Mouse (Mus musculus): ENCODE measurements around the gene Actc1. TPM values are rescaled to one million over a fixed set of nuclear protein-coding genes. Genes with fewer than 3 reads are reported as not detected.

The Actc1 gene
- not detected for total RNA-seq (2021)

- DNase-seq (ENCODE audit: extremely low spot score in 1 of 2, low spot score in 1 of 2) = no peak
Observed at GRCm38 (mm10) chr2:114052696-114053598, at the start of gene Actc1. Actc1 (minus strand) TSS chr2:114053548.

GRCm38 (mm10) chr2:114102471-114102870 lies 49.1 kb upstream of the Actc1 start:
- no peak for DNase-seq (ENCODE audit: extremely low spot score in 1 of 2, low spot score in 1 of 2)

GRCm38 (mm10) chr2:114100834-114101233 lies 47.5 kb upstream of the Actc1 start:
- no peak for DNase-seq (ENCODE audit: extremely low spot score in 1 of 2, low spot score in 1 of 2)

- no peak for DNase-seq (ENCODE audit: extremely low spot score in 1 of 2, low spot score in 1 of 2)
Observed at GRCm38 (mm10) chr2:114099816-114100215, 46.5 kb upstream of the Actc1 start.

GRCm38 (mm10) chr2:114099109-114099508 lies 45.8 kb upstream of the Actc1 start:
- DNase-seq (ENCODE audit: extremely low spot score in 1 of 2, low spot score in 1 of 2) = no peak

GRCm38 (mm10) chr2:114097627-114098026 lies 44.3 kb upstream of the Actc1 start:
- DNase-seq (ENCODE audit: extremely low spot score in 1 of 2, low spot score in 1 of 2) = no peak

- DNase-seq (ENCODE audit: extremely low spot score in 1 of 2, low spot score in 1 of 2) = no peak
Observed at GRCm38 (mm10) chr2:114096570-114096969, 43.2 kb upstream of the Actc1 start.

GRCm38 (mm10) chr2:114095348-114095747 lies 42.0 kb upstream of the Actc1 start:
- no peak for DNase-seq (ENCODE audit: extremely low spot score in 1 of 2, low spot score in 1 of 2)

GRCm38 (mm10) chr2:114094696-114095095 lies 41.3 kb upstream of the Actc1 start:
- DNase-seq (ENCODE audit: extremely low spot score in 1 of 2, low spot score in 1 of 2) = no peak

GRCm38 (mm10) chr2:114093577-114093976 lies 40.2 kb upstream of the Actc1 start:
- no peak for DNase-seq (ENCODE audit: extremely low spot score in 1 of 2, low spot score in 1 of 2)

GRCm38 (mm10) chr2:114089862-114090261 lies 36.5 kb upstream of the Actc1 start:
- DNase-seq (ENCODE audit: extremely low spot score in 1 of 2, low spot score in 1 of 2) = no peak

GRCm38 (mm10) chr2:114087271-114087670 lies 33.9 kb upstream of the Actc1 start:
- DNase-seq (ENCODE audit: extremely low spot score in 1 of 2, low spot score in 1 of 2) = no peak

- no peak for DNase-seq (ENCODE audit: extremely low spot score in 1 of 2, low spot score in 1 of 2)
Observed at GRCm38 (mm10) chr2:114071876-114072275, 18.5 kb upstream of the Actc1 start.

GRCm38 (mm10) chr2:114066226-114066625 lies 12.9 kb upstream of the Actc1 start:
- no peak for DNase-seq (ENCODE audit: extremely low spot score in 1 of 2, low spot score in 1 of 2)

GRCm38 (mm10) chr2:114064004-114064403 lies 10.7 kb upstream of the Actc1 start:
- no peak for DNase-seq (ENCODE audit: extremely low spot score in 1 of 2, low spot score in 1 of 2)

- no peak for DNase-seq (ENCODE audit: extremely low spot score in 1 of 2, low spot score in 1 of 2)
Observed at GRCm38 (mm10) chr2:114060071-114060591, 6.8 kb upstream of the Actc1 start.

GRCm38 (mm10) chr2:114059608-114060007 lies 6.3 kb upstream of the Actc1 start:
- no peak for DNase-seq (ENCODE audit: extremely low spot score in 1 of 2, low spot score in 1 of 2)

- no peak for DNase-seq (ENCODE audit: extremely low spot score in 1 of 2, low spot score in 1 of 2)
Observed at GRCm38 (mm10) chr2:114058226-114058796, 5.0 kb upstream of the Actc1 start.

GRCm38 (mm10) chr2:114057303-114057853 lies 4.0 kb upstream of the Actc1 start:
- no peak for DNase-seq (ENCODE audit: extremely low spot score in 1 of 2, low spot score in 1 of 2)

GRCm38 (mm10) chr2:114054129-114054528 lies 781 bp upstream of the Actc1 start:
- DNase-seq (ENCODE audit: extremely low spot score in 1 of 2, low spot score in 1 of 2) = no peak

- DNase-seq (ENCODE audit: extremely low spot score in 1 of 2, low spot score in 1 of 2) = no peak
Observed at GRCm38 (mm10) chr2:114051871-114052241, 1.5 kb downstream of the Actc1 start.

All from layer of hippocampus, postnatal 25 days (tissue).